Comparison of ENCODE assay signal across 1 mouse cellular context in genomic region chr11:75213372-75214080, GRCm38 (mm10).
TF ChIP-seq lines count a peak whose summit lies in the region.

No protein-coding gene starts in this region.

TF ChIP-seq in CH12.LX, 34 proteins besides CTCF, POLR2A, EP300 and RAD21:
- TF ChIP-seq ETS1 (conservative IDR thresholded peaks at IDR 0.05; ENCODE audit: low read depth, low read length) = no peak
- TF ChIP-seq BHLHE40 (IDR thresholded peaks at IDR 0.05; ENCODE audit: low read depth, low read length) = peak; percentile 61
